ENCODE assay signal across 9 mouse cellular contexts in genomic region chr12:71747386-71747785, GRCm38 (mm10).
A peak's percentile ranks its signal among the peaks of the same experiment; 100 is the strongest.
DNase-seq lines count a peak whose midpoint lies in the region; ATAC-seq lines count a peak whose summit lies in the region.
"Had no signal": no experiment of that assay in that cellular context is flagged by ENCODE, and none has a peak within 500 bp of the region (broad histone marks: within the 10 kb centered on the region; RNA-seq: fewer than 3 reads in every experiment).

No protein-coding gene starts in this region.

- WGBS in heart, embryonic 13.5 days: 49% methylated on average over 10 of the region's 10 CpGs
- 92% methylated on average over 10 of the region's 10 CpGs for WGBS in limb, embryonic 12.5 days
- WGBS in limb, embryonic 10.5 days: 94% methylated on average over 10 of the region's 10 CpGs
- WGBS in embryonic facial prominence, embryonic 14.5 days: 87% methylated on average over 10 of the region's 10 CpGs
- WGBS in neural tube, embryonic 15.5 days: 89% methylated on average over 10 of the region's 10 CpGs

- no peak for ATAC-seq in heart, embryonic 13.5 days (ENCODE audit: extremely low read depth, insufficient number of reproducible peaks, low FRiP score, low TSS enrichment)
- no peak for ATAC-seq in limb, embryonic 12.5 days (ENCODE audit: insufficient number of reproducible peaks, insufficient read depth, low FRiP score, low TSS enrichment, low read depth)
- ATAC-seq in embryonic facial prominence, embryonic 14.5 days (ENCODE audit: low read depth): no peak
- ATAC-seq in neural tube, embryonic 15.5 days (ENCODE audit: low FRiP score): no peak
- no peak for ATAC-seq in cerebellum, adult (ENCODE audit: insufficient number of reproducible peaks, low FRiP score, low TSS enrichment)

- DNase-seq in heart, postnatal 25 days (ENCODE audit: low spot score): no peak
- DNase-seq in limb, embryonic 10.5 days (ENCODE audit: low spot score): no peak
- DNase-seq in embryonic facial prominence, embryonic 14.5 days (ENCODE audit: low spot score): no peak
- DNase-seq in embryo, embryonic 11 days: no peak

- peak overlapping the region; percentile 55 for H3K4me2 ChIP-seq in heart, embryonic 13.5 days
- no peak overlapping the region for H3K4me2 ChIP-seq in limb, embryonic 12.5 days
- peak overlapping the region; percentile 46 for H3K4me2 ChIP-seq in embryonic facial prominence, embryonic 14.5 days (ENCODE audit: low read depth, low read length)
- H3K4me2 ChIP-seq in neural tube, embryonic 15.5 days: no peak overlapping the region

- no peaks in the 10 kb centered on the region for H3K27me3 ChIP-seq in heart, embryonic 13.5 days (replicated peaks)
- no peaks in the 10 kb centered on the region for H3K27me3 ChIP-seq in limb, embryonic 12.5 days
- no peaks in the 10 kb centered on the region for H3K27me3 ChIP-seq in limb, embryonic 10.5 days (ENCODE audit: low read depth, poor library complexity, severe bottlenecking)
- H3K27me3 ChIP-seq in embryonic facial prominence, embryonic 14.5 days (replicated peaks; ENCODE audit: control insufficient read depth, insufficient read depth, low read length): no peaks in the 10 kb centered on the region
- no peaks in the 10 kb centered on the region for H3K27me3 ChIP-seq in neural tube, embryonic 15.5 days (replicated peaks)
- H3K27me3 ChIP-seq: CH12.LX had no signal

- no peak overlapping the region for H3K4me3 ChIP-seq in heart, embryonic 13.5 days
- H3K4me3 ChIP-seq in limb, embryonic 12.5 days (replicated peaks): no peak overlapping the region
- no peak overlapping the region for H3K4me3 ChIP-seq in limb, embryonic 10.5 days
- H3K4me3 ChIP-seq in embryonic facial prominence, embryonic 14.5 days (ENCODE audit: low read depth, low read length): no peak overlapping the region
- no peak overlapping the region for H3K4me3 ChIP-seq in neural tube, embryonic 15.5 days (replicated peaks)

- no peaks in the 10 kb centered on the region for H3K9me3 ChIP-seq in heart, embryonic 13.5 days
- no peaks in the 10 kb centered on the region for H3K9me3 ChIP-seq in limb, embryonic 12.5 days
- no peaks in the 10 kb centered on the region for H3K9me3 ChIP-seq in limb, embryonic 10.5 days (replicated peaks)
- H3K9me3 ChIP-seq in embryonic facial prominence, embryonic 14.5 days (ENCODE audit: control insufficient read depth, low read length): no peaks in the 10 kb centered on the region
- H3K9me3 ChIP-seq in neural tube, embryonic 15.5 days (replicated peaks): no peaks in the 10 kb centered on the region

- intact Hi-C loops in heart, postnatal 25 days (cut with DNase I): no loop called here

- H3K36me3 ChIP-seq in heart, embryonic 13.5 days: no peaks in the 10 kb centered on the region
- H3K36me3 ChIP-seq in limb, embryonic 12.5 days: no peaks in the 10 kb centered on the region
- no peaks in the 10 kb centered on the region for H3K36me3 ChIP-seq in limb, embryonic 10.5 days
- H3K36me3 ChIP-seq in embryonic facial prominence, embryonic 14.5 days (ENCODE audit: control insufficient read depth, insufficient read depth, low read length): no peaks in the 10 kb centered on the region
- H3K36me3 ChIP-seq in neural tube, embryonic 15.5 days: no peaks in the 10 kb centered on the region

- peak overlapping the region; percentile 87 for H3K27ac ChIP-seq in heart, embryonic 13.5 days (replicated peaks)
- H3K27ac ChIP-seq in limb, embryonic 12.5 days: peak overlapping the region; percentile 20; the same call in 1 of the 2 replicates
- no peak overlapping the region for H3K27ac ChIP-seq in limb, embryonic 10.5 days
- H3K27ac ChIP-seq in embryonic facial prominence, embryonic 14.5 days (replicated peaks; ENCODE audit: low read depth, low read length): peak overlapping the region; percentile 93
- H3K27ac ChIP-seq in neural tube, embryonic 15.5 days (replicated peaks): peak overlapping the region; percentile 62

- peak overlapping the region; percentile 34; the same call in 1 of the 2 replicates for H3K9ac ChIP-seq in heart, embryonic 13.5 days
- H3K9ac ChIP-seq in limb, embryonic 12.5 days (replicated peaks): no peak overlapping the region
- no peak overlapping the region; the same call in 1 of the 2 replicates for H3K9ac ChIP-seq in embryonic facial prominence, embryonic 14.5 days (ENCODE audit: low read depth, low read length)
- no peak overlapping the region for H3K9ac ChIP-seq in neural tube, embryonic 15.5 days (replicated peaks)

- H3K4me1 ChIP-seq in heart, embryonic 13.5 days: peaks cover 38% of the 10 kb centered on the region
- peaks cover 11% of the 10 kb centered on the region for H3K4me1 ChIP-seq in limb, embryonic 12.5 days (replicated peaks)
- H3K4me1 ChIP-seq in limb, embryonic 10.5 days: no peaks in the 10 kb centered on the region
- H3K4me1 ChIP-seq in embryonic facial prominence, embryonic 14.5 days (ENCODE audit: control insufficient read depth, insufficient read depth, low read length): peaks cover 52% of the 10 kb centered on the region
- peaks cover 26% of the 10 kb centered on the region for H3K4me1 ChIP-seq in neural tube, embryonic 15.5 days

Comparison
In these comparisons a context has a peak if more than half of its experiments do, and no peak if none do; other contexts are left out.
1. H3K4me2 ChIP-seq: peak in heart, embryonic 13.5 days (single experiment) and embryonic facial prominence, embryonic 14.5 days (single experiment); none in limb, embryonic 12.5 days (single experiment) and neural tube, embryonic 15.5 days (single experiment).